Mouse (Mus musculus) midbrain, embryonic 13.5 days (tissue): ENCODE results near the gene Plg. TPM values are rescaled to one million over a fixed set of nuclear protein-coding genes. Genes with fewer than 3 reads are reported as not detected.
A peak's percentile ranks its signal among the peaks of the same experiment; 100 is the strongest.

Experiments
- ATAC-seq: fragments of 200-750 bp; cut with Nextera tagmentation; 2 replicates; pipeline ENCODE4 v1.8.0; 2017; ENCODE audit warnings: mild to moderate bottlenecking, moderate TSS enrichment, moderate library complexity
- H3K27ac ChIP-seq: fragments of 300-500 bp; sonication (generic); 2 replicates; pipeline ENCODE4 v1.5.1; 2015; ENCODE audit warnings: inconsistent platforms, mild to moderate bottlenecking, moderate library complexity
- H3K27me3 ChIP-seq: fragments of 300-500 bp; sonication (generic); 2 replicates; pipeline ENCODE4 v1.6.1; 2015; ENCODE audit warnings: mild to moderate bottlenecking, inconsistent platforms
- H3K36me3 ChIP-seq: fragments of 300-500 bp; sonication (generic); 2 replicates; pipeline ENCODE4 v1.6.1; 2015; ENCODE audit warnings: mild to moderate bottlenecking, inconsistent platforms
- H3K4me1 ChIP-seq: fragments of 300-500 bp; sonication (generic); replicated peaks from 2 replicates; pipeline ENCODE4 v1.6.1; 2015; ENCODE audit warnings: inconsistent platforms
- H3K4me2 ChIP-seq: fragments of 300-500 bp; sonication (generic); replicated peaks from 2 replicates; pipeline ENCODE4 v1.6.1; 2015; ENCODE audit warnings: moderate library complexity, mild to moderate bottlenecking, inconsistent platforms
- H3K4me3 ChIP-seq: fragments of 300-500 bp; sonication (generic); replicated peaks from 2 replicates; pipeline ENCODE4 v1.5.1; 2015; ENCODE audit warnings: mild to moderate bottlenecking, inconsistent platforms
- H3K9ac ChIP-seq: fragments of 300-500 bp; sonication (generic); replicated peaks from 2 replicates; pipeline ENCODE4 v1.6.1; 2015; ENCODE audit warnings: mild to moderate bottlenecking, inconsistent platforms
- H3K9me3 ChIP-seq: fragments of 300-500 bp; sonication (generic); 2 replicates; pipeline ENCODE4 v1.6.1; 2016; ENCODE audit warnings: mild to moderate bottlenecking, inconsistent platforms
- WGBS: fragments of 180-500 bp; shearing (Covaris S2); methylation state at CpG from one replicate; pipeline ENCODE4 v1.1.7; 2015; 5-methylcytosine and 5-hydroxymethylcytosine counted together
- polyA plus RNA-seq: library from polyadenylated mRNA; unstranded; fragments of >200 nt; fragmentation: Nextera tagmentation; extraction: Ambion mirVana; gene quantifications from 2 replicates; pipeline ENCODE4 v1.2.1, GENCODE M21; 2015

Gene Plg
- polyA plus RNA-seq, 1 experiment from 2014 or later, result 0.17 TPM

DNA sequence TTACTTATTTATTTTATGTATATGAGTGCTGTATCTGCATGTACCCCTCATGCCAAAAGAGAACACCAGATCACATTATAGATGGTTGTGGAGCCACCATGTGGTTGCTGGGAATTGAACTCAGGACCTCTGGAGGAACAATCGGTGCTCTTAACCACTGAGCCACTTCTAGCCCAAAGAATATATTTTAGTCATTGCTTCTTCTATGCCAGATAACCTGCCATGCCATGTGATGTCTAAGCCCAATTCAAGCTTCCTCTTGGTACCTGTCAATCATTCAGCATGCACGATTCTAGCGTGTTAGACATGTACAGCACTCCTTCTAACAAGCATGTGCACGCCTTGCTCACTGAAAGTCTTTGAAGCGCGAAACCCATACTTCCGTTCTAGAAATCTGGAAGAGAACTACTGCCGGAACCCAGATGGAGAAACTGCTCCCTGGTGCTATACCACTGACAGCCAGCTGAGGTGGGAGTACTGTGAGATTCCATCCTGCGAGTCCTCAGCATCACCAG, 17.8 kb downstream of the Plg start:
- Histone ChIP-seq H3K27me3 (no peaks in the 10 kb centered on the region), H3K4me2 (no peak overlapping the region), H3K36me3 (no peaks in the 10 kb centered on the region), H3K4me3 (no peak overlapping the region), H3K4me1 (no peaks in the 10 kb centered on the region), H3K9me3 (no peaks in the 10 kb centered on the region), H3K9ac (no peak overlapping the region), H3K27ac (no peak overlapping the region)
- ATAC-seq, result no peak
- 95% methylated on average over 9 of the region's 9 CpGs for WGBS

DNA sequence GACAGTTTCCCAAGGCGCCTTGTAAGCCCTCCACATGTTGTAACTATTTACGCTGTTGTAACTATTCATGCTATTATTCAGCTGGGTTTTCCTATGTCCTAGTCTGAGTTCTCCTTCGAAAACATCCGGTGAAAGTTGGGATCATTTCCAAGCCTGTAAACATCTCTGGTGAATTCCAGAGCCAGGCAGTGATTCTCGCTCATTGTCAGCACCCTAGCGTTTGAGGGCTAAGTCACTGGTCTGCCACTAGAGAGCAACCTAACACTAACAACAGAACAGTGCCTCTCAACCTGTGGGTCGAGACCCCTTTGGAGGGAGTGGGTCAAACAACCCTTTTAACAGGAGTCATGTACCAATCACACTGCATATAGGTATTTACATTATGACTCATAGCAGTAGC, 25.0 kb downstream of the Plg start:
- Histone ChIP-seq H3K9ac (no peak overlapping the region), H3K27me3 (no peaks in the 10 kb centered on the region), H3K27ac (no peak overlapping the region), H3K9me3 (no peaks in the 10 kb centered on the region), H3K4me1 (no peaks in the 10 kb centered on the region), H3K4me3 (no peak overlapping the region), H3K4me2 (no peak overlapping the region), H3K36me3 (no peaks in the 10 kb centered on the region)
- WGBS, result 71% methylated on average over 7 of the region's 7 CpGs
- ATAC-seq, result no peak

DNA sequence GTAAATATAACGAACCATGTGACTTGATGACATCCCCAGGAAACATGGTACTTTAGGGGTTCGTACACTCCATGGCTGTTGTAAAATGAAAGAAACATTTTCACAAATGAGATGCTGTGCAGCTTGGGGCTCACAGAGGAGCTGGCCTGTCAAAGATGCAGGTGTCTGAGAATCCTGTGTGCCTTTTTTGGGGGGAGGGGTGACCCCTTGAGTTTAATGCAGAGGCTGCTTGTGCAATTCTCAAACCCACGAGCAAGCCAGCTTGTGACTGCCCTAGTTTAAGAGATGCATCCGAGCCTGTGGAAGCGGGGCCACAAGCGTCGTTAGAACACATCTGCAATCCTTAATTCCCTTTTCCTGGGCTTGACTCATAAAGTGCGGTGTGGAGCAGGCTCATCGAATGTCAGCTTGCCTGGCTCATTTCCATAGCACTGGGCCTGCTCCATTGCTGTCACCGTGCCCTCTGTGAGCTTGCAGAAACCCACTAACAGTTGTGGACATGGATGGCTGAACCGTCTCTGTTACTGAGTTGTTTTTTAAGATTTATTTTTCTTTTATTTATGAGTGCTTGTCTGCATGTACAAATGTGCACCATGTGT, 31.0 kb downstream of the Plg start:
- Histone ChIP-seq H3K27ac (no peak overlapping the region), H3K4me3 (no peak overlapping the region), H3K4me2 (no peak overlapping the region), H3K36me3 (no peaks in the 10 kb centered on the region), H3K4me1 (no peaks in the 10 kb centered on the region), H3K9me3 (no peaks in the 10 kb centered on the region), H3K9ac (no peak overlapping the region), H3K27me3 (no peaks in the 10 kb centered on the region)
- no peak for ATAC-seq
- 83% methylated on average over 11 of the region's 11 CpGs for WGBS

DNA sequence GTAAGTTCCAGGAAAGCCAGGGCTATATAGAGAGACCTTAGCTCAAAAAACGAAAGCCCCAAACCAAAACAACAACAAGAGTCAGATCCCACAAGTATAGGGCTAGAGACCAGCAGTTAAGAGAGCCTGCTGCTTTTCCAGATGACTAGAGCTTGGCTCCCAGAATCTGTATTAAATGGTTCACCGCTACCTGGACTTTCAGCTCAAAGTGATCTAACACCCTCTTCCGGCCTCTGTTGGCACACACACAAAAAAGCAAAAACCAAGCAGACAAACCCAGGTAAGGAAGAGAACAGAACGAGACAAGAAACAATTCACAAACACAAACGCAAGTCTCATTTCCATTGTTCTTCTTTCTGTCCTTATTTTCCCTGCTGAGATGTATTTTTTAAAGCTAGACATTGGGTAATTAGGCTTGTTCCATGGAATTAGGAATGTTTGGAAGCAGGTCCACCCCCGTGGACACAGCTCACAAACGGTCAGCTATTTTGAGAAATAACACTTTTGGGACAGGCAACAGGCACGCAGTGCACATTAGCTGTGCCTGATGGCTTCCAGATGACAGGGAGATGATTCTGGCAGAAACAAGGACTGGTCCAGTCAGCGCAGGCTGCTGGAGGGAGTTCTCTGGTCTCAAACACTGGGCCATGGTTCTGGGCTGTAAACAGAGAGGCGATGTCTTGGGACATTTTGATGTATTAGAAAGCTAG, 33.9 kb downstream of the Plg start:
- ATAC-seq, result no peak
- no peaks in the 10 kb centered on the region for H3K9me3 ChIP-seq
- H3K4me2 ChIP-seq, result no peak overlapping the region
- H3K4me3 ChIP-seq, result no peak overlapping the region
- H3K27me3 ChIP-seq, result no peaks in the 10 kb centered on the region
- no peaks in the 10 kb centered on the region for H3K36me3 ChIP-seq
- no peak overlapping the region for H3K27ac ChIP-seq
- 77% methylated on average over 10 of the region's 10 CpGs for WGBS
- peaks cover 5% of the 10 kb centered on the region; the same call in 1 of the 2 replicates for H3K4me1 ChIP-seq
- no peak overlapping the region for H3K9ac ChIP-seq

DNA sequence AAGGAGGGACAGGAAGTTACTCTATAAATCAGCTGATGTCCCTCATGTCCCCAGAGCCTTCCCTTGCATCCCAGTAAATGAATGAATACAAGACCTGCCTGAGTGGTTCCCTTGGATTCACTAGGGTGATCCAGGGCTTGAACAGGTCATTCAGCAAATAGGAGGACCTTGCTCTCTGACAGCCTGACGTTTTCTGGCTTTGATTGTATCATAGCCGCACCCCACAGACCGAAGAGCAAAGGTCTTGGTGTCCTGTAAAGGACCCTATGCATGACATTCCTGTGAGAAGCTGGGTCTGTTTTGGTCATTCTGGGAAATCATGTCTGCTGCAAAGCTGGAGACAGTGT, 34.5 kb downstream of the Plg start:
- no peak overlapping the region for H3K9ac ChIP-seq
- no peaks in the 10 kb centered on the region for H3K36me3 ChIP-seq
- WGBS, result 75% methylated on average over 3 of the region's 3 CpGs
- H3K4me2 ChIP-seq, result no peak overlapping the region
- ATAC-seq, result no peak
- H3K4me1 ChIP-seq, result peaks cover 5% of the 10 kb centered on the region; the same call in 1 of the 2 replicates
- no peak overlapping the region for H3K27ac ChIP-seq
- H3K4me3 ChIP-seq, result no peak overlapping the region
- H3K27me3 ChIP-seq, result no peaks in the 10 kb centered on the region
- H3K9me3 ChIP-seq, result no peaks in the 10 kb centered on the region

DNA sequence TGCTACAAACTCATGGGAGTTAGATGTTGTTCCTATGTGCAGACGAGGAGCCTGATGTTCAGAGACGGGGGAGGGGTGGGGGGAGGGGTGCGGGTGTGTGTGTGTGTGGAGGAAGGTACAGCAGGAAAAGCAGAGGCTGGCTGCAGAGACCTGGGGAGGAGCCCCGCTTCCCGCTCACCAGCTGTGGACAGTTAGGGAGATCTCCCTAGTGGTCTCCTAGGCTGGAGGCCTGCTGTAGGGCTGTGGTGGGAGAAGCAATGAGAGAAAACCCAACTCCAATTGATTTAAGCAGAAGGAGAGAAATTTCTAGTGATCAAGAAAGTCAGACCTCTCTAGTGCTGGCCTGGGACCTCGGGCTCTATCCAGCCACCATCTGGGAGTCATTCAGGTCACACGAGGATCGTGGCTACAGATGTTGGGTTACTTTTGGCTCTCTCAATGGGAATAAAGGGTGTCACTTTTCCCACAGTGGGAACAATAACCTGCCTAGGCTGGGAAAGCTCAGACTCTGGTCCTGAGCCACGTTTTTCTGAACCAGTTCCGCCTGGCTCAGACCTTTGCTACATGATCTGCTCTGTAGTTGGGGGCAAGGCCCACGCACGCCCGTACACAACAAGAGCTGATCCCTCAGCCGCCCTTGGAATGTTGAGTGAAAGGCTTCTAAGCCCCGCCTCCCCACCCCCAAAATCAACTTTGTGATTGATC, 36.8 kb downstream of the Plg start:
- H3K36me3 ChIP-seq, result no peaks in the 10 kb centered on the region
- no peak overlapping the region for H3K27ac ChIP-seq
- no peak overlapping the region for H3K9ac ChIP-seq
- peaks cover 5% of the 10 kb centered on the region; the same call in 1 of the 2 replicates for H3K4me1 ChIP-seq
- ATAC-seq, result 0 out of 2 replicates have a peak, but pooled peaks have one; percentile 50
- no peaks in the 10 kb centered on the region for H3K9me3 ChIP-seq
- 56% methylated on average over 15 of the region's 15 CpGs for WGBS
- no peak overlapping the region for H3K4me2 ChIP-seq
- no peak overlapping the region for H3K4me3 ChIP-seq
- H3K27me3 ChIP-seq, result no peaks in the 10 kb centered on the region

DNA sequence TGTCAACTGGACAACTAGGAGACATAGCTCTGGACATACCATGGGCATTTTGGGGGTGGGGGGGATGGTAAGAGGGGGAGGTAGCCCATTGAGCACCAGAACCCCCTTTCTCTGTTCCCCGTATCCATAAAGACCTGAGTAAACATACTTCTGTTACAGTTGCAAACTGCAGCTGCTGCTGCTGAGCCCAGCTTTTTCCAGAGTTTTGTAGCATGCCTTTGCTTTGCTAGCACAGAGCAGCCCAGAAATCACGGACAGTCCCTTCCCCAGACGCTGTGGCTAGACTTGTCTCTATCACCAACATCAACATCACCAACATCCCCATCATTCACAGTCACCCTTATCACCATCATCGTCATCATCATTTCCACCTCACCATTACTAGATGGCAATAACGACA, 37.3 kb downstream of the Plg start:
- Histone ChIP-seq H3K27me3 (no peaks in the 10 kb centered on the region), H3K9ac (no peak overlapping the region), H3K4me2 (no peak overlapping the region), H3K4me1 (peaks cover 5% of the 10 kb centered on the region; the same call in 1 of the 2 replicates), H3K4me3 (no peak overlapping the region), H3K9me3 (no peaks in the 10 kb centered on the region), H3K36me3 (no peaks in the 10 kb centered on the region), H3K27ac (no peak overlapping the region)
- no peak for ATAC-seq
- 68% methylated on average over 5 of the region's 5 CpGs for WGBS

DNA sequence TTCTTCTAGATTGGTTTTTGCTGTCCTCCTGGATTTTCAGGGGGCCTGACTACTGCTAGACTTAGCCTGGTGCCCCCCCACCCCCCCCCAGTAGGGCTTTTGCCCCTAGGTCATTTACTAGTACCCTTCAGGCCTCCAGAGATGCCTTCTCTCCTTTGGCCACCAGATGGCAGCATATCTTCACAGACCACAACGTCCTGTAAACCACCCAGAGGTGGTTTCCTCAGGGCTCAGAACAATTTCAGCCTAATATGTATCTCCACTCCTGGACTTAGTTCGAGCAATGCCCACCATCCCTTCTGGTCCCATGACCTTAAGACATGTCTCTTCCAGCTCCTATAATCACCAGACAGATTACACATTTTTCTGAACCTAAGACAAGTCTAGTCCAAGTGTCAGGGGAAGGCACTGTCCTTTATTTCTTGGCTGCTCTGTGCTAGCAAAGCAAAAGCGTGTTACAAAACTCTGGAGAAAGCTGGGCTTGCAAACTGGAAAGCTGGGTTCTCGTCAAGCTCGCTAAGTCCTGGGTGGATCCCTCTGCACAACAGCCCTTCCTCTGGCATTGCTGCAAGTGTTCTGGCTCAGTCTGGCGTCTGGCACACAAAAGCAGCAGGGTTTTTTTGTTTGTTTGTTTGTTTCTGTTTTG, 38.0 kb downstream of the Plg start:
- 55% methylated on average over 6 of the region's 6 CpGs for WGBS
- Histone ChIP-seq H3K36me3 (no peaks in the 10 kb centered on the region), H3K9ac (no peak overlapping the region), H3K4me3 (no peak overlapping the region), H3K27me3 (no peaks in the 10 kb centered on the region), H3K4me1 (peaks cover 5% of the 10 kb centered on the region; the same call in 1 of the 2 replicates), H3K9me3 (no peaks in the 10 kb centered on the region), H3K4me2 (no peak overlapping the region), H3K27ac (no peak overlapping the region)
- 0 out of 2 replicates have a peak, but pooled peaks have one; percentile 62 for ATAC-seq

DNA sequence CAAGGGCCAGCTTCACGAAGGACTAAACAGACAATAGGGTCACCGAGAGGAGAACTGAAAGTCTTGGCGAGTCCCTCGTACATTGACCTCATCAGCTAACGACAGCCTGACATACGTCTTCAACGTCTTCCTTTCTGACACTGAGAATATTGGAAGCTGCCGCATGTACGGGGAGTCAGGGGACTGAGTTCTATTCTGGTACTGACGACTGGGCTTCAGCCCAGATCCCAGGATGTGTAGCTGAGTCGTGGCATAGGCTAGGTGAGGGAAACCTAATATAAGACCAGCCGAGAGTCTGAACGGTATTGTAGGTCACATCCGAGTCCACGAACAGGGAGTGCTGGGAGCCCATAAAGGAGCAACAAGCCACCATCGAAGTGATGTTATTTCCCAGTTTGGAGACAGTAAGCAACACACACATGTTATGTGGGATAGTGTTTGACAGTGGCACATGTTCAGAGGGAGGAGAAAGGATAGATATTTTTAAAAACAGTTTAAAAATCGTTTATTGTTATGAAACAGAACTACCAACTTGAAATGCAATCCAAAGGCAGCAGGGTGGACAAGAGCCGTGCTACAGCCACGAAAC, 41.2 kb downstream of the Plg start:
- Histone ChIP-seq H3K4me1 (peaks cover 5% of the 10 kb centered on the region; the same call in 1 of the 2 replicates), H3K27me3 (no peaks in the 10 kb centered on the region), H3K4me3 (no peak overlapping the region), H3K27ac (no peak overlapping the region), H3K36me3 (no peaks in the 10 kb centered on the region), H3K4me2 (no peak overlapping the region), H3K9me3 (no peaks in the 10 kb centered on the region), H3K9ac (no peak overlapping the region)
- no peak for ATAC-seq
- 81% methylated on average over 19 of the region's 19 CpGs for WGBS

DNA sequence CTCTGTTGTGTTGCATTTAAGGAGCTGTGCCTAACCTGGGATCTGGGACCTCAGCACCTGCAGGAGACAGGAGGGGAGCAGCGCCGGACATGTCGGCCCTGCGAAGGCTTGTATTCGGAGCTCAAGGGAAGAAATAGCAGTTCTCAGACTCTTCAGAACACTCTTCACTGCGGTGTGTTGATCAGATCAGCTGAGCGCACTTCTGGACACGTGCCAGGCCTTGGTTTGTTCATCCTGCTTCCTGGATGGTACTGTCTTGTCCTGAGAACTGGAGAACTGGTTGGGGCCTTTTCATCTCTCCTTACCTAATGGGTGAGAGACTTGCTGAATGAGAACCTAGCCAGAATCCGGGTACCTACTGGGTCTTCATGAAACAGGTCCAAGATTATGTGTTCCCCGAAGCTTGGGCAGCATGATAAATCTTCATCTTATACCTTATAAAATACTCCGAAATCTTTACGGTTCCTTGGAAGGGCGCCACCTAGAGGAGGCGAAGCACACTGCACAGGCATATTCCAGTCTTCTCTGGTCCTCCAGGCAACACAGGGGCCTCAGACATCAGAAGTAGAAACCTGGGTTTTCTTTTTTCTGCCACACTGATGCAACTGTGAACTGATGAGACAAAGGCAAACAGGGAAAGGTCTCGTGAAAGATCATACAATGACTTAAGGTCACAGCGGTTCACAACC, 42.6 kb downstream of the Plg start:
- Histone ChIP-seq H3K4me1 (no peaks in the 10 kb centered on the region), H3K27ac (no peak overlapping the region), H3K36me3 (no peaks in the 10 kb centered on the region), H3K27me3 (no peaks in the 10 kb centered on the region), H3K4me2 (no peak overlapping the region), H3K9me3 (no peaks in the 10 kb centered on the region), H3K4me3 (no peak overlapping the region), H3K9ac (no peak overlapping the region)
- ATAC-seq, result no peak
- WGBS, result 64% methylated on average over 16 of the region's 16 CpGs

DNA sequence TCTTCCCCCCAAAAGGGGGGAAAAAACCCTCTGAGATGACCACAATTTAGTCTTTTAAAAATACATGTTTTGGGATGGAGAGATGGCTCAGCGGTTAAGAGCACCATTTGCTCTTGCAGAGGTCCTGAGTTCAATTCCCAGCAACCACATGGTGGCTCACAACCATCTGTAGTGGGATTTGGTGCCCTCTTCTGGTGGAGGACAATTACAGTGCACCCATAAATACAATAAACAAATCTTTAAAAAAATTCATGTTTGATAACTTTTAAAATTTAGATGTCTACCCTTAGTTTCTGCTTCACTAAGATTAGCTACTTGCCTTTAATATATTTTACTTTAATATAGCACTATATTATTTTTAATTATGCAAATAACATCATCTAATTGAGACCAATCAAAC, 43.7 kb downstream of the Plg start:
- H3K9me3 ChIP-seq, result no peaks in the 10 kb centered on the region
- H3K4me2 ChIP-seq, result no peak overlapping the region
- ATAC-seq, result no peak
- H3K27me3 ChIP-seq, result no peaks in the 10 kb centered on the region
- H3K4me1 ChIP-seq, result no peaks in the 10 kb centered on the region
- H3K36me3 ChIP-seq, result no peaks in the 10 kb centered on the region
- WGBS, result 89% methylated on average over 1 of the region's 1 CpGs
- no peak overlapping the region for H3K9ac ChIP-seq
- no peak overlapping the region for H3K27ac ChIP-seq
- H3K4me3 ChIP-seq, result no peak overlapping the region
